Mouse (Mus musculus) adrenal gland, adult 10 weeks (tissue): ENCODE measurements around the gene Gm42417. TPM values are rescaled to one million over a fixed set of nuclear protein-coding genes. Genes with fewer than 3 reads are reported as not detected.

ENCODE experiments used
- polyA plus RNA-seq: library from polyadenylated mRNA; stranded (reverse); fragments of 350-450 nt; fragmentation: Illumina TruSeq; extraction: RNeasy Lipid Tissue Mini Kit (QIAGEN cat#74804); gene quantifications from one replicate; pipeline ENCODE4 v1.2.3, GENCODE M21; 2014; ENCODE audit warnings: low read depth, low replicate concordance

Gm42417 gene
- polyA plus RNA-seq, result not detected

DNA sequence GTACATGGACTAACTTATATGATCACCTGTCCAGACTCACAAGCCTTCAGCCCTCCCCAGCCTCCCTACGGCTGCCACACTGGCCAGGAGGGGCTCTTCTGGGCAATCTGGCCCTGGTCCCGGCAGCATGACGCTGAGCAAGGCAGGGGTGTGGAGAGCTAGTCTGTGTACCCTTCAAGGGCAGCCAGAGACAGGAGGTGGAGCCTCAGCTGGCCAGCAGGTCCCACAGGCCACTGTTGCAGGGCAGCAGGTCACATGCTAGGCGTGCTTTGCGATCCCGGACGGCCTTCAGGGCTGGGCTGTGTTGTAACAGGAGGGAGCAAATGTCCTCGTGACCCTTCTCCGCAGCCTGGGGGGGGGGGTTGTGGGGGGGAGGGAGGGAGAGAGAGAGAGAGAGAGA is at the start of gene Gm42417:
Gene Gm42417 (minus strand): TSS at position 244 of the 400 bp plus-strand sequence.

DNA sequence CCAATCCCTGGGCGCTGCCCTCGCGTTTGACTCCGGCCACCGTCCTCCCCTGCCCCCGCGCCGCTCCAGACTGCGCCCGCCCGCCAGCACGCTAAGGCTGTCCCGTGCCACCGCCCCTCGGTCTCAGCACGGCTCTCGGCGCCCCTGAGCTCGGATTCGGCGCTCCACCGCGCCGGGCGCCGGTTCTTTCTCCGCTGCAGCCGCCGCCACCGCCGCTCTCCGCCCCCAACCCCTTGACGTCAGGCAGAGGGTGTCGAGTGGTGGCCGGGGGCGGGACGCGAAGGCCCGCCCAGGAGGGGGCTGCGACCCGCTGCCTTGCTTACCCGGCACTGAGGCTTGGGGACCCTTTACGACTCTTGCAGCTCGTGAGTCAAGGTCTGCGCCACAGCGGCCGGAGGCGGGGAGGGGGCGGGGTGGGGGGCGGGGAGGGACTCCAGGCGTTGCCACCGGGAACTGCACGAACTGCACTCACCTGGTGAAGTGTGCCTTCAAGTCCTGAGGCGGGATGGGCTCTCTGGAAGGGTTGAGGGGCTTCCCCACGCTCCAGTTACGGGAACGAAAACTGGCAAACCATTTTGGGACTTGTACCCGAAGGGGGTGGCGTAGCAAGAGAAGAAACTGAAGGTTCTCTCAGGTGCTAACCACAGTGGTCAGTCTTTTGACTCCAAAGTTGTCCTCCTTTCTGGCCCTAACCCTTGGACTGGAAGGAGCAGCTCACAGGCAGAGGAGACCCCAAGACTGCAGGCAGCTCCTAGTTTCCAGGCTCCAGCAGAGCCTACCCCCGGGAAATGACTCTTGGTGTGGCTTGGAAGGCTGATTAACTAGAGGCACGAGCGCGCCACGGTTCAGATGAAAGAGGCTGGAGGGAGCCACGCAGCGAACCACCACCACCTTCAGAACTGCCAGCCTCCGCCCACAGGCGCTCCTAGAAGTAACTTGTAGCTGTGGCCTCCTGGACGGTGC is 19.1 kb upstream of the Gm42417 start, which contains the start of gene Sema4c:
Gene Sema4c (minus strand): TSS at position 319 of the 963 bp plus-strand sequence.

DNA sequence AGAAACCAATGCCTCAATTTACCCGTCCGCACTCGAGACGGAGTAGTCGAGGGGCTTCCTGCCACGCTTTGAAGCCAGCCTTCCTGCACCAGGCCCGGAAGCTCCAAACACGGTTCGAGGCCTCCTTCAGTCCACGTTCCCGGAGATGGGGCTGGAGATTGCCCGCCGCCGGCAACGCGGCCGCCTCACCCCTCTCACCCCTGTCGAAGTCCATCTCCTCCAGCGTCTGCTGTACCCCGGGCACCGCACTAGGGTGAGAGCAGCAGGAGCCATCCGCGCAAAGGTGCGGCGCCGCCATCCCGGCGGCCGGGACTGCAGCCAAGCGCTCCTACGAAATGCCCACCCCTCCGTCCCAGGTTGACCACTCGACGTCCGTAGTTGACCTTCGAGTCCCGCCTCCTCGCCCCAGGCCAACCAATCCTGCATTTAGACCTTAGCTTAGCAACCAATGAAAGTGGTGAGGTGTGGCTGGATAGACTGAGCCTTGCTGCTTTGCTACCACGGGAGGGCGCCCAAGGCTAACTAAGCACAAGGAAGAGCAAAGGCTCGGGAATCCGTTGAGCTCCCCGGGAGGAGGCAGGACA is 7.8 kb upstream of the Gm42417 start, which contains the start of gene Ankrd39:
Gene Ankrd39 (minus strand): TSS at position 558 of the 584 bp plus-strand sequence.

DNA sequence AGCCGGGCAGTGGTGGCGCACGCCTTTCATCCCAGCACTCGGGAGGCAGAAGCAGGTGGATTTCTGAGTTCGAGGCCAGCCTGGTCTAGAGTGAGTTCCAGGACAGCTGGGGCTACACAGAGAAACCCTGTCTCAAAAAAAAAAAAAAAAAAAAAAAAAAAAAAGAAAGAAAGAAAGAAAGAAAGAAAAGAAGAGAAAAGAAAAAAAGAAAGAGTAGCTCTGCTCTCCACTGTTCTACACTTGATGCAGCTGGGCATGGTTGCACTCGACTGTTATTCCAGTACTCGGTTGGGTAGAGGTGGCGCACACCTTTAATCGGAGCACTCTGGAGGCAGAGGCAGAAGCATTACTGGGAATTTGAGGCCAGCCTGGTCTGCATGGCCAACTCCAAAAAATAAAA is 2.4 kb downstream of the Gm42417 start, which contains the start of gene Ankrd23:
Gene Ankrd23 (minus strand): TSS at position 101 of the 400 bp plus-strand sequence.

DNA sequence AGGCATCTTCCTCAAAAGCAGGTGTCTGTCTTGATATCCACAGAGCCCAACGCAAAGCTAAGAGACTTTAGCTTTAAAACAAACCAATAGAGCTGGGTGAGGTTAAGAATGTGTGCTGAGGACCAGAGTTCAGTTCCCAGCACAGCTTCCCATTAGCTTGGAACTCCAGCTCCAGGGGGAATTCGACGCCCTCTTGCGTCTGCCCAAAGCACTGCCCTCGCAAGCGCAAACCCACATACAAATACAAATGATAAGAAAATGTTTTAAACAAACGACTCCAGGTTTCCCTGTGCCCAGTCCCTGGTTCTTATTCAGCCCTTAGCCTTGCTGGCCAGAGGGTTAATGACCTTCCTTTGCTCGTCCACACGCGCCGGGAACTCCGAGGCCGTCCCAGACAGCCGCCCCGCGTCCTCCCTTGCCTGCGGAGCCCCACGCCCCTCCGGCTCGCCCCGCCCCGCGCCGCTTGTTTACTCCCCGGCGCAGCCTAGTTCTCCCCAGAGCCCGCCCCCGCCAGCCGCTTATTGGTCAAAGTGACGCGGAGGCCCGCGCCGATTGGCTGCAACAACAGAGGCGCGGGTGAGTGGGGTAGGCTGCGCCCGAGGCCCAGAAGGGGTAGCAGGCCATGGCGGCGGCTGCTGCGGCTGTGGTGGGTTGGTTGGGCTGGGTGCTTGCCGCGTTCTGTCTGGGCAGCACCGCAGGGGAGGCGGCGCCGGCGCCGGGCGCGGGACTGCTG is 27.8 kb downstream of the Gm42417 start, which contains the start of gene Cnnm3:
Gene Cnnm3 (plus strand): TSS at position 579 of the 733 bp plus-strand sequence.

Other genes with a start within 250 kb of the Gm42417 start
- 0.17 TPM for gene Arid5a, start 231.7 kb downstream of the Gm42417 start, polyA plus RNA-seq
- 17.9 TPM for gene Kansl3, start 170.2 kb downstream of the Gm42417 start, polyA plus RNA-seq
- gene Fer1l5, start 167.1 kb downstream of the Gm42417 start, polyA plus RNA-seq, result not detected
- gene Lman2l, start 94.2 kb downstream of the Gm42417 start, polyA plus RNA-seq, result 16.3 TPM
- 1.6 TPM for gene Cnnm4, start 67.8 kb downstream of the Gm42417 start, polyA plus RNA-seq
- gene Cnnm3, start 27.6 kb downstream of the Gm42417 start, polyA plus RNA-seq, result 11.4 TPM
- gene Ankrd23, start 2.5 kb downstream of the Gm42417 start, polyA plus RNA-seq, result 7.8 TPM
- 3.6 TPM for gene Ankrd39, start 8.0 kb upstream of the Gm42417 start, polyA plus RNA-seq
- gene Sema4c, start 18.9 kb upstream of the Gm42417 start, polyA plus RNA-seq, result 1.7 TPM
- not detected for gene Fam178b, start 143.8 kb upstream of the Gm42417 start, polyA plus RNA-seq
- gene Cox5b, start 152.0 kb upstream of the Gm42417 start, polyA plus RNA-seq, result 87.3 TPM
- not detected for gene 4933424G06Rik, start 170.7 kb upstream of the Gm42417 start, polyA plus RNA-seq
- 22.0 TPM for gene Actr1b, start 175.0 kb upstream of the Gm42417 start, polyA plus RNA-seq
- gene Zap70, start 222.4 kb upstream of the Gm42417 start, polyA plus RNA-seq, result not detected